ENCODE assay signal across 38 mouse cellular contexts in genomic region chr9:121900282-121900855, GRCm38 (mm10). TPM values are rescaled to one million over a fixed set of nuclear protein-coding genes. Genes with fewer than 3 reads are reported as not detected.
DNase-seq lines count a peak whose midpoint lies in the region; ATAC-seq and TF ChIP-seq lines count a peak whose summit lies in the region.
"Had no signal": no experiment of that assay in that cellular context is flagged by ENCODE, and none has a peak within 500 bp of the region (broad histone marks: within the 10 kb centered on the region; RNA-seq: fewer than 3 reads in every experiment).

No protein-coding gene starts in this region.

- ATAC-seq in lung, postnatal 0 days: no peak
- ATAC-seq: activated CD4-positive, CD25-positive, alpha-beta regulatory T cell, adult 4 months; forebrain, postnatal 0 days; intestine, postnatal 0 days had no signal

- DNase-seq in heart, adult 11 months: peak; percentile 86
- DNase-seq in heart, postnatal 14 days: no peak
- DNase-seq in lung, postnatal 0 days (ENCODE audit: low spot score): no peak
- DNase-seq in lung, postnatal 14 days: no peak
- DNase-seq in thymus, postnatal 4 days: peak; percentile 6
- no peak for DNase-seq in thymus, postnatal 14 days
- peak; percentile 22 for DNase-seq in splenic B cell, adult 2 months (ENCODE audit: low read depth, low spot score)
- DNase-seq in layer of hippocampus, adult 9-11 months: no peak
- DNase-seq: adrenal gland, postnatal 10 days; cerebellum, adult 2 months; cerebellum, postnatal 14 days; forebrain, postnatal 0 days; gastrocnemius, postnatal 10 days; kidney, adult 9 months; liver, embryonic 13.5 days; lung, postnatal 36 days had no signal

- no peak overlapping the region for H3K9ac ChIP-seq in lung, postnatal 0 days (replicated peaks; ENCODE audit: low read depth)
- H3K9ac ChIP-seq: forebrain, embryonic 12.5 days; forebrain, postnatal 0 days; heart, embryonic 15.5 days; hindbrain, embryonic 14.5 days; limb, embryonic 13.5 days; liver, embryonic 13.5 days; midbrain, embryonic 12.5 days; neural tube, embryonic 12.5 days had no signal

- peak overlapping the region; percentile 27 for H3K4me2 ChIP-seq in lung, postnatal 0 days (replicated peaks; ENCODE audit: low read depth, low read length)
- H3K4me2 ChIP-seq: forebrain, embryonic 12.5 days; heart, embryonic 15.5 days; hindbrain, embryonic 14.5 days; limb, embryonic 13.5 days; liver, embryonic 13.5 days; midbrain, embryonic 12.5 days; neural tube, embryonic 12.5 days had no signal

- no peaks in the 10 kb centered on the region for H3K27me3 ChIP-seq in lung, postnatal 0 days (replicated peaks; ENCODE audit: insufficient read depth, low read length)
- no peaks in the 10 kb centered on the region for H3K27me3 ChIP-seq in splenic B cell, adult 2 months (ENCODE audit: control insufficient read depth, insufficient read depth, low read length, poor library complexity, severe bottlenecking)
- H3K27me3 ChIP-seq: CH12.LX; forebrain, embryonic 12.5 days; heart, embryonic 15.5 days; limb, embryonic 13.5 days; liver, embryonic 13.5 days; midbrain, embryonic 12.5 days; neural tube, embryonic 12.5 days had no signal

- no peak for TF ChIP-seq CTCF in lung, postnatal 0 days (IDR thresholded peaks at IDR 0.05)

- no peak for TF ChIP-seq EP300 in lung, postnatal 0 days (IDR thresholded peaks at IDR 0.05)

- H3K27ac ChIP-seq in lung, postnatal 0 days (ENCODE audit: low read length): no peak overlapping the region
- H3K27ac ChIP-seq: forebrain, embryonic 12.5 days; heart, embryonic 10.5 days; heart, embryonic 15.5 days; hindbrain, embryonic 14.5 days; left cerebral cortex, adult 2 months; limb, embryonic 13.5 days; liver, embryonic 13.5 days; midbrain, embryonic 12.5 days; neural tube, embryonic 12.5 days had no signal

- intact Hi-C loops in heart, postnatal 14 days (cut with DNase I): no loop called here

- no peak overlapping the region for H3K4me3 ChIP-seq in lung, postnatal 0 days (ENCODE audit: low read depth, low read length)
- H3K4me3 ChIP-seq: forebrain, embryonic 12.5 days; heart, embryonic 10.5 days; heart, embryonic 15.5 days; left cerebral cortex, adult 2 months; limb, embryonic 13.5 days; liver, embryonic 13.5 days; megakaryocyte, embryonic 14.5 days; midbrain, embryonic 12.5 days; myocyte; neural tube, embryonic 12.5 days had no signal

- H3K4me1 ChIP-seq in lung, postnatal 0 days (ENCODE audit: insufficient read depth, low read depth, low read length): no peaks in the 10 kb centered on the region
- H3K4me1 ChIP-seq: forebrain, embryonic 12.5 days; limb, embryonic 13.5 days; liver, embryonic 13.5 days; midbrain, embryonic 12.5 days; neural tube, embryonic 12.5 days had no signal

- H3K9me3 ChIP-seq in lung, postnatal 0 days (ENCODE audit: low read length): no peaks in the 10 kb centered on the region
- H3K9me3 ChIP-seq: forebrain, embryonic 12.5 days; heart, embryonic 10.5 days; heart, embryonic 15.5 days; limb, embryonic 13.5 days; liver, embryonic 13.5 days; megakaryocyte, embryonic 14.5 days; midbrain, embryonic 12.5 days; neural tube, embryonic 12.5 days had no signal

- no peaks in the 10 kb centered on the region for H3K36me3 ChIP-seq in lung, postnatal 0 days (ENCODE audit: insufficient read depth, low read length)
- no peaks in the 10 kb centered on the region for H3K36me3 ChIP-seq in splenic B cell, adult 2 months (ENCODE audit: control insufficient read depth, insufficient read depth, low read length, poor library complexity, severe bottlenecking)
- H3K36me3 ChIP-seq: forebrain, embryonic 12.5 days; heart, embryonic 10.5 days; heart, embryonic 15.5 days; limb, embryonic 13.5 days; liver, embryonic 13.5 days; midbrain, embryonic 12.5 days; neural tube, embryonic 12.5 days had no signal

- 69% methylated on average over 5 of the region's 5 CpGs for WGBS in lung, postnatal 0 days

RNA-seq across cellular contexts. Expression of gene Ackr2, which starts 2.2 kb away (rescaled TPM):
- 1 to 10 TPM; 2.0 to 3.4 TPM for total RNA-seq in heart, postnatal 14 days (2021)
- polyA plus RNA-seq in lung, postnatal 0 days (2015; fragmentation: Nextera tagmentation; extraction: Ambion mirVana): 14.8 and 16.2 TPM in 2 replicates
- total RNA-seq: granulocyte monocyte progenitor cell, adult 5-6 weeks; hematopoietic stem cell, adult 5-6 weeks had no signal
- polyA plus RNA-seq: activated CD4-positive, CD25-positive, alpha-beta regulatory T cell, adult 4 months; C2C12 had no signal

RNA-seq across cellular contexts. Expression of gene Cyp8b1, which starts 15.7 kb away (rescaled TPM):
- under 1 TPM in 1 of 2 experiments, not detected in 1; 0.10 TPM for total RNA-seq in heart, postnatal 14 days (2021)
- 0.10 and 0.18 TPM in 2 replicates for polyA plus RNA-seq in lung, postnatal 0 days (2015; fragmentation: Nextera tagmentation; extraction: Ambion mirVana)
- total RNA-seq: CH12.LX; ES-E14; forebrain, postnatal 0 days; gastrocnemius, postnatal 10 days; granulocyte monocyte progenitor cell, adult 5-6 weeks; hematopoietic stem cell, adult 5-6 weeks; layer of hippocampus, adult 18-20 months; layer of hippocampus, postnatal 14 days; left cerebral cortex, adult 2 months; left cerebral cortex, postnatal 36 days; midbrain, postnatal 0 days had no signal
- polyA plus RNA-seq: activated CD4-positive, CD25-positive, alpha-beta regulatory T cell, adult 4 months; C2C12; cerebellum, adult 2 months; cortical plate, adult 2 months; forebrain, embryonic 12.5 days; forebrain, postnatal 0 days; heart, embryonic 10.5 days; heart, embryonic 15.5 days; hindbrain, embryonic 14.5 days; limb, embryonic 13.5 days; midbrain, embryonic 12.5 days; midbrain, postnatal 0 days; myocyte; neural tube, embryonic 12.5 days had no signal

RNA-seq across cellular contexts. Expression of gene Higd1a, which starts 42.2 kb away (rescaled TPM):
- total RNA-seq in heart, postnatal 14 days (2021): 100 to 1,000 TPM; 203 to 224 TPM
- polyA plus RNA-seq in lung, postnatal 0 days (2015; fragmentation: Nextera tagmentation; extraction: Ambion mirVana): 164 and 206 TPM in 2 replicates

RNA-seq across cellular contexts. Expression of gene Fam198a, which starts 50.4 kb away (rescaled TPM):
- total RNA-seq in heart, postnatal 14 days (2021): 1 to 10 TPM; 1.7 to 1.8 TPM
- 1.6 and 3.0 TPM in 2 replicates for polyA plus RNA-seq in lung, postnatal 0 days (2015; fragmentation: Nextera tagmentation; extraction: Ambion mirVana)
- total RNA-seq: granulocyte monocyte progenitor cell, adult 5-6 weeks; hematopoietic stem cell, adult 5-6 weeks had no signal
- polyA plus RNA-seq: activated CD4-positive, CD25-positive, alpha-beta regulatory T cell, adult 4 months; C2C12 had no signal

Comparison
In these comparisons a context has a peak if more than half of its experiments do, and no peak if none do; other contexts are left out.
1. DNase-seq: peak in heart, adult 11 months (single experiment), thymus, postnatal 4 days (single experiment) and splenic B cell, adult 2 months (single experiment); none in heart, postnatal 14 days (0 of 2), lung, postnatal 0 days (single experiment), lung, postnatal 14 days (single experiment), thymus, postnatal 14 days (single experiment) and layer of hippocampus, adult 9-11 months (single experiment).